Mouse (Mus musculus): ENCODE data around the gene Tex46. TPM values are rescaled to one million over a fixed set of nuclear protein-coding genes. Genes with fewer than 3 reads are reported as not detected.

The Tex46 gene
- polyA plus RNA-seq, 1 experiment from 2014 or later: not detected

DNA sequence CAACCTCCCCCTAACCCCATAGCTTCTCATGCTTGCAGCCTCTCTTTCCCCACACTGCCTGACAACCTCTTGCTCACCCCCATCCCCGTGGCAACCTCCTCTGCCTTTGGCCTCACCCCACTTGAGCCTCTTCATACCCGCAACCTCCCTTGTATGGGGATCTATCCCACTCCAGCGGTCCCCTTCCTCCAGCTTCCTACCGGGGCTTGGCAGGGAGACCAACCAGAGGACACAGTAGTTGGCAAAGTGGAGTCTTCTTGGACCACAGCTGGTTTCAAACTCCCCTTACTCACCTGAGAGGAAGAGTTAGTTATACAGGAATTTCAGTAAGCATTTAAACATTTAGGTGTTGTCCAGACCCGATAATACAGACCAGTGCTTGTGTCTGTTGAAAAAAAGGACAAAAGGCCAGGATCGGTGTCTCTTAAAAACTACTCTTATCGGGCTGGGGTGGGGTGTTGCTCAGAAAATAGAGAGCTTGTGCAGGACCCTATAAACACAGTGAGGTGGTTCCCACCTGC, 28.1 kb downstream of the Tex46 start:
- Histone ChIP-seq H3K9ac (ENCODE audit: low read length) (peak overlapping the region; percentile 59), H3K9me3 (ENCODE audit: control insufficient read depth, low read length) (no peaks in the 10 kb centered on the region), H3K4me1 (ENCODE audit: control insufficient read depth, insufficient read depth, low read length) (peaks cover 16% of the 10 kb centered on the region), H3K36me3 (ENCODE audit: control insufficient read depth, insufficient read depth, low read length) (no peaks in the 10 kb centered on the region), H3K27ac (ENCODE audit: low read depth, low read length) (no peak overlapping the region; the same call in 1 of the 2 replicates), H3K4me3 (ENCODE audit: low read depth, low read length) (no peak overlapping the region), H3K27me3 (ENCODE audit: control insufficient read depth, insufficient read depth, low read length) (peaks cover 19% of the 10 kb centered on the region), H3K4me2 (peak overlapping the region; percentile 38; the same call in 1 of the 2 replicates)
- ATAC-seq (ENCODE audit: low FRiP score) (peak; percentile 12; the same call in 1 of the 2 replicates), DNase-seq (ENCODE audit: low spot score, missing footprints) (peak; percentile 91)
- WGBS: 27% methylated on average over 7 of the region's 7 CpGs

DNA sequence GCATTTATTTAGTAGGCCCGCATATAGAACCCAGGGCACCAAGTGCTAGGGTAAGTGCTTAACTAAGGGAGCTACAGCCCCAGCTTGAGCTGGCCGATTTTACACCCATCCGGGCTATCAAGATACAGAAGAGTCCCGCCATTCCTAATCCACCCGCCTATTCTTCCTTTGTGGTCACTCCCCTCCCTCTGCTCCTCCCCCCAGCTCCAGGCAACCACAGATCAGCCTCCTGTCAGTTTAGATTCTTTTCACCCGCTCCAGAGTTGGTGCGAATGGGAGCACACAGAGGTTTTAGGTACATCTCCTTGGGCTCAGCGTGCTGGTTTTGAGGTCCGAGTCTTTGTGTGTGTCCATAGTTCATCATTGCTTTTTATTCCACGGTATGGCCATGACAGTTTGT, 28.7 kb downstream of the Tex46 start:
- Histone ChIP-seq H3K4me3 (ENCODE audit: low read depth, low read length) (peak overlapping the region; percentile 8; the same call in 1 of the 2 replicates), H3K27ac (ENCODE audit: low read depth, low read length) (peak overlapping the region; percentile 53; the same call in 1 of the 2 replicates), H3K9ac (ENCODE audit: low read length) (peak overlapping the region; percentile 53), H3K9me3 (ENCODE audit: control insufficient read depth, low read length) (no peaks in the 10 kb centered on the region), H3K4me1 (ENCODE audit: control insufficient read depth, insufficient read depth, low read length) (peaks cover 16% of the 10 kb centered on the region), H3K4me2 (peak overlapping the region; percentile 38), H3K36me3 (ENCODE audit: control insufficient read depth, insufficient read depth, low read length) (no peaks in the 10 kb centered on the region), H3K27me3 (ENCODE audit: control insufficient read depth, insufficient read depth, low read length) (peaks cover 19% of the 10 kb centered on the region)
- DNase-seq (ENCODE audit: low spot score, missing footprints) (peak; percentile 96), ATAC-seq (ENCODE audit: low FRiP score) (peak; percentile 82)
- 2% methylated on average over 10 of the region's 10 CpGs for WGBS

DNA sequence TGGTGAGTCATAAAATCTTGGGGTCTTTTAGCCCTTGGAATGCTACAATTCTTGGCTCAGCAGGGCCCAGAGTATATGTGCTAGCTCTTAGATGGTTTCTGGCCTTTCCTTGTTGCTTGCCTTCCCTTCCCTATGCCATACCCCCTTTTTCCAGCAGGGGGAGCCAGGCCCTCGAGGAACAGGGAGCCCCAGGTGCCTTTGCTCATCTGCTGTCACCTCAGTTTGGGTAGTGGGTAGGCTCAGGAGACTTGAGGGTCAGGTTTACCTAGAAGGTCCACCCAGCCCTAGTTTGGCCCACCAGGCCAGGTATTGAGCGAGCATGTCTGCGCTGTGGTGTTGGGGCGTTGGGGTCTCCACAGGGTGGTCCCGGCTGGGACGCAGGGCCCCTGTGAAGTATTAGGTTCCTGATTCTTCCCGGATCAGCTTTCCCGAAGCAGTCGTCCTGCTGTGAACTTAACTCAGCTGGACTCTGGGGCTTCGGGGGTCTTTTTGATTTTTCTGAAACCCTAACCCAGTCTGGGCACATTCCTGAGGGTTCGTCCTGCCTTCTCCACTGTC, 38.8 kb downstream of the Tex46 start:
- H3K27ac ChIP-seq (ENCODE audit: low read depth, low read length): no peak overlapping the region
- H3K4me3 ChIP-seq (ENCODE audit: low read depth, low read length): no peak overlapping the region
- H3K36me3 ChIP-seq (ENCODE audit: control insufficient read depth, insufficient read depth, low read length): peaks cover 2% of the 10 kb centered on the region; the same call in 1 of the 2 replicates
- H3K9me3 ChIP-seq (ENCODE audit: control insufficient read depth, low read length): no peaks in the 10 kb centered on the region
- peak; percentile 45 for ATAC-seq (ENCODE audit: low FRiP score)
- peaks cover 15% of the 10 kb centered on the region for H3K4me1 ChIP-seq (ENCODE audit: control insufficient read depth, insufficient read depth, low read length)
- peak; percentile 98 for DNase-seq (ENCODE audit: low spot score, missing footprints)
- H3K4me2 ChIP-seq: no peak overlapping the region
- no peak overlapping the region for H3K9ac ChIP-seq (ENCODE audit: low read length)
- WGBS: 14% methylated on average over 11 of the region's 11 CpGs
- H3K27me3 ChIP-seq (ENCODE audit: control insufficient read depth, insufficient read depth, low read length): no peaks in the 10 kb centered on the region

DNA sequence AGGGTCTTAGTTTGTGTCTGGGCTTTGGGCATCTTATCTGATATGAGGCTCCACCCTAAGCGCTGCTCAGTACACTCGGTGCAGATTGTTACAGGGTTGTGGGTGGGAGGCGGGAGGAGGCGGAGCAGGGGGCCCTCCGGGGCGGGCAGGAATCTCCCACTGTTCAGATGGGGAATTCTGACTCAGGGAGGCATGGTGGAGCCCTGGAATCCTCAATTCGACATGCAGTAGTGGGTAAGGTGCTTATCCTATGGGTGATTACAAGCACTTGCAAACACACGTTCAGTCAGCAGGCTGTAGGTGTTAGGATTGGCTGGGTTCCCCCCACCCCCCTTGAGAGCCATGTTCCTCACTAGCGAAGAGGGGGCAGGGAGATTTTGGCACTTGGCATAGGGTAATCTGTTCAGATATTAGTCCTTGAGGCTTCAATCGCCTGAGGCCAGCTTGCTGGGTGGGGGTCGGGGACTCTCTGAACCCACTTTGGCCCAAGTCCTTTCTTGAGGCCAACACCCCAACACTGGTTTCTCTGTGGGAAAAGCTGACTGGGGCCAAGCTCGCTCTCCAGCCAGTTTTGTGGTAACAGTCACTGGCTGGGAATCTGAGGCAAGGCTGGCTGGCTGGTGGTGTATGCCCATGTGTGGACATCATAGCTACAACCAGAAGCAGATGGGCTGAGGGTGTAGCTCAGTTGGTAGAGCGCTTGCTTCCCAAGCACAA, 39.4 kb downstream of the Tex46 start:
- H3K9ac ChIP-seq (ENCODE audit: low read length): no peak overlapping the region
- no peaks in the 10 kb centered on the region for H3K9me3 ChIP-seq (ENCODE audit: control insufficient read depth, low read length)
- H3K4me3 ChIP-seq (ENCODE audit: low read depth, low read length): no peak overlapping the region
- WGBS: 40% methylated on average over 13 of the region's 13 CpGs
- no peaks in the 10 kb centered on the region for H3K27me3 ChIP-seq (ENCODE audit: control insufficient read depth, insufficient read depth, low read length)
- peaks cover 15% of the 10 kb centered on the region for H3K4me1 ChIP-seq (ENCODE audit: control insufficient read depth, insufficient read depth, low read length)
- H3K27ac ChIP-seq (ENCODE audit: low read depth, low read length): no peak overlapping the region; the same call in 1 of the 2 replicates
- ATAC-seq (ENCODE audit: low FRiP score) (peak; percentile 33; the same call in 1 of the 2 replicates), DNase-seq (ENCODE audit: low spot score, missing footprints) (no peak)
- peaks cover 2% of the 10 kb centered on the region; the same call in 1 of the 2 replicates for H3K36me3 ChIP-seq (ENCODE audit: control insufficient read depth, insufficient read depth, low read length)
- H3K4me2 ChIP-seq: no peak overlapping the region

DNA sequence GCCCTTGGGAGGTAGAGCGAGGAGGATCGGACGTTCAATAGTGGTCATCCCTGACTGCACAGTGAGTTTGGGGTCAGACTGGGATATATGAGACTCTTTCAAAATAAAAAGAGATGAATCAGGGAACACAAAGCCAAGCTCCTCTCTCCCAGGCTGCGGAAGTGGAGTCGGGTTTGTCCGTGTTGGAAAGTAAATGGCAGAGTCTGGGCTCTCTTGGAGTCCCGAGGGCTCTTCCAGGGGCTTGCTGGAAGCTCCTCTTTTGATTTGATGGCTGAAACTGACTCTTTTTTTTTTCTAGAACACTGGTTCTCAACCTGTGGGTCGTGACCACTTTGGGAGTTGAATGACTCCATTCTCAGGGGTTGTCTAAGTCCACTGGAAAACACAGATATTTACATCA, 40.0 kb downstream of the Tex46 start:
- no peaks in the 10 kb centered on the region for H3K9me3 ChIP-seq (ENCODE audit: control insufficient read depth, low read length)
- H3K4me2 ChIP-seq: no peak overlapping the region
- ATAC-seq (ENCODE audit: low FRiP score) (no peak), DNase-seq (ENCODE audit: low spot score, missing footprints) (no peak)
- H3K36me3 ChIP-seq (ENCODE audit: control insufficient read depth, insufficient read depth, low read length): peaks cover 2% of the 10 kb centered on the region; the same call in 1 of the 2 replicates
- H3K4me1 ChIP-seq (ENCODE audit: control insufficient read depth, insufficient read depth, low read length): peaks cover 15% of the 10 kb centered on the region
- H3K27me3 ChIP-seq (ENCODE audit: control insufficient read depth, insufficient read depth, low read length): no peaks in the 10 kb centered on the region
- H3K9ac ChIP-seq (ENCODE audit: low read length): no peak overlapping the region
- H3K4me3 ChIP-seq (ENCODE audit: low read depth, low read length): no peak overlapping the region
- H3K27ac ChIP-seq (ENCODE audit: low read depth, low read length): no peak overlapping the region; the same call in 1 of the 2 replicates
- WGBS: 81% methylated on average over 8 of the region's 8 CpGs

DNA sequence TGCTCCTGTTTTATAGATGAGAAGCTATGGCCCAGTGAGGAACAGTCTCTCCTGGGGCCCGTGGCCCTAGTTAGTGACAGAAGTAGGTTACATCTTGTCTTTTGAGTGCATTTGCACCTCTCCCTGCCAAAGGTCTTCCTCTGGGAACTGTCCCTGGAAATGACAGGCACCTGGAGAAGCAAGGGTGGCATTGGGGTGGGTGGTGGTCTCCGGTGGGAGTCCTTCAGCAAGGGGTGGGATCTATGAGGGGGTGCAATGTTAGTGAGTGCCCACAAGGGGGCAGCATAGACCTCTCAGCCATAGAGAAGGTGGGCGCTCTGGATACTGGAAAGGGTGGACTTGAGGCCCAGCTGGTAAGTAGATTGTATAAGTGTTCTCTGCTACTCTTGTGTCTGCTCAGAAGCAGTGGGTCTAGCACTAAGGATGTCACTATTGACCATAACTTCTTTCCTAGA, 41.1 kb downstream of the Tex46 start:
- peak; percentile 16 for ATAC-seq (ENCODE audit: low FRiP score)
- Histone ChIP-seq H3K4me1 (ENCODE audit: control insufficient read depth, insufficient read depth, low read length) (peaks cover 15% of the 10 kb centered on the region), H3K4me2 (no peak overlapping the region), H3K4me3 (ENCODE audit: low read depth, low read length) (no peak overlapping the region), H3K27ac (ENCODE audit: low read depth, low read length) (no peak overlapping the region), H3K9ac (ENCODE audit: low read length) (no peak overlapping the region), H3K9me3 (ENCODE audit: control insufficient read depth, low read length) (no peaks in the 10 kb centered on the region), H3K36me3 (ENCODE audit: control insufficient read depth, insufficient read depth, low read length) (peaks cover 12% of the 10 kb centered on the region; the same call in 1 of the 2 replicates), H3K27me3 (ENCODE audit: control insufficient read depth, insufficient read depth, low read length) (no peaks in the 10 kb centered on the region)
- DNase-seq (ENCODE audit: low spot score, missing footprints): peak; percentile 91
- WGBS: 69% methylated on average over 3 of the region's 3 CpGs

DNA sequence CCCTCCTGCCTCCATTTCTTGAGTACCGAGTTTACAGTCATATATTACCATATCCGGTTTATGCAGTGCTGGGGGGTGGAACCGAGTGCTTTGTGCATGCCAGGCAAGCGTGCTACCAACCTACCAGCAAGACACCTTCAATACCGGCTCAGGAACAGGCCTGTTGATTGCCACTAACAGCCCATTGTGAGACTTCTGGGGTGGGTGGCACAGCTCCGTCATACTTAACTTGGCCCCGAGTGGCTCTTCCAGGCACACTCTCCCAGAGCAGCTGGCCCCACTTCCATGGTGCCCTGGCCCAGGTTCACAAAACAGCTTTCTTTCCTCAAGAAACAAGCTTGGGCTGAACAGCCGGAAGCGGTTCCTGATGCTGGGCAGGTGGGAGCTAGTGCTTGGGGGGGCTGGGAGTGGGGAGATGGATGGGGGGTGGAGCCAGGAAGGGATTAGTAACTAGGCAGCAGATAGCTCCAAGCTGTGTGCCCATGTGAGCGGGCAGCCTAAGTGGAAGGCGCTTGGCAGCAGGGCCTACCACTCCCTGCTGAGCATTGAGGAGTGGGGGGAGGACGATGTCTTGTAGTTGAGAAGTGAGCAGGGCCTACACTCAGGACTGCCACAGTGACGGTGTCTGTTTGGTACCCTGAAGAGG, 41.8 kb downstream of the Tex46 start:
- Histone ChIP-seq H3K4me1 (ENCODE audit: control insufficient read depth, insufficient read depth, low read length) (peaks cover 15% of the 10 kb centered on the region), H3K27me3 (ENCODE audit: control insufficient read depth, insufficient read depth, low read length) (no peaks in the 10 kb centered on the region), H3K4me3 (ENCODE audit: low read depth, low read length) (no peak overlapping the region), H3K9ac (ENCODE audit: low read length) (no peak overlapping the region), H3K36me3 (ENCODE audit: control insufficient read depth, insufficient read depth, low read length) (peaks cover 17% of the 10 kb centered on the region; the same call in 1 of the 2 replicates), H3K4me2 (no peak overlapping the region), H3K9me3 (ENCODE audit: control insufficient read depth, low read length) (no peaks in the 10 kb centered on the region), H3K27ac (ENCODE audit: low read depth, low read length) (peak overlapping the region; percentile 41; the same call in 1 of the 2 replicates)
- 71% methylated on average over 13 of the region's 13 CpGs for WGBS
- DNase-seq (ENCODE audit: low spot score, missing footprints) (no peak), ATAC-seq (ENCODE audit: low FRiP score) (peak; percentile 28; the same call in 1 of the 2 replicates)

DNA sequence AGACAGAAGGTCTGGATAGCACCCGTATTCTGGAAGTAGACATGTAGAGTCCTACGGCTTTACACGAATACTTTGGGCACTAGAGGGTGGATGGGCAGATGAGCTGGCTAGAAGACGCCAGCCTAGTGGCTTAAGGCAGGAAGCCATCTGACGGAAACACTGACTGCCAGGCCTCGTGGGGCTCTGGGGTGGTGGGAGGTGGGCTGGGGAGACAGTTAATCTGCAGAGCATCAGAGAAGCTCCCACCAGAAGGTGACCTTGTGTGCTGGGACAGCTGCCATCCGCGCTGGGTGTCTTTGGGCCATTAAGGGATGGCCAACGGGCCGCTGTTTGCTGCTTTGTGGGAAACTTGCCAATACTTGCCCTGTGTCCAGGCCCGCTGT, 42.3 kb downstream of the Tex46 start:
- H3K9me3 ChIP-seq (ENCODE audit: control insufficient read depth, low read length): no peaks in the 10 kb centered on the region
- no peaks in the 10 kb centered on the region for H3K27me3 ChIP-seq (ENCODE audit: control insufficient read depth, insufficient read depth, low read length)
- no peak overlapping the region for H3K4me3 ChIP-seq (ENCODE audit: low read depth, low read length)
- H3K36me3 ChIP-seq (ENCODE audit: control insufficient read depth, insufficient read depth, low read length): peaks cover 22% of the 10 kb centered on the region
- 82% methylated on average over 11 of the region's 11 CpGs for WGBS
- DNase-seq (ENCODE audit: low spot score, missing footprints) (no peak), ATAC-seq (ENCODE audit: low FRiP score) (no peak)
- H3K4me2 ChIP-seq: no peak overlapping the region
- peak overlapping the region; percentile 41; the same call in 1 of the 2 replicates for H3K27ac ChIP-seq (ENCODE audit: low read depth, low read length)
- H3K4me1 ChIP-seq (ENCODE audit: control insufficient read depth, insufficient read depth, low read length): peaks cover 15% of the 10 kb centered on the region
- no peak overlapping the region for H3K9ac ChIP-seq (ENCODE audit: low read length)

All from midbrain, embryonic 11.5 days (tissue).